Mouse (Mus musculus) lung, adult 2 months (tissue): Measurements from ENCODE around the gene Meis2. TPM values are rescaled to one million over a fixed set of nuclear protein-coding genes. Genes with fewer than 3 reads are reported as not detected.

Experiments used
- DNase-seq: peaks from one replicate; pipeline ENCODE4 v3.0.0; 2022
- H3K4me1 ChIP-seq: fragments of 200-500 bp; 2 replicates; pipeline ENCODE4 v1.6.1; 2011; ENCODE audit warnings: low read length; ENCODE audit not compliant: control insufficient read depth, insufficient read depth
- H3K4me3 ChIP-seq: fragments of 200-500 bp; replicated peaks from 2 replicates; pipeline ENCODE3; 2011; ENCODE audit warnings: low read depth, mild to moderate bottlenecking, control low read depth, low read length; ENCODE audit errors: extremely low read depth
- CTCF ChIP-seq: fragments of 200-500 bp; IDR thresholded peaks from 2 replicates; pipeline ENCODE4 v1.5.1; 2011; ENCODE audit warnings: mild to moderate bottlenecking, low read length, control low read depth; ENCODE audit not compliant: insufficient read depth
- POLR2A ChIP-seq: fragments of 200-500 bp; IDR thresholded peaks from 2 replicates; pipeline ENCODE4 v1.6.1; 2011; ENCODE audit warnings: low read depth, mild to moderate bottlenecking, control low read depth, low read length, borderline replicate concordance; ENCODE audit errors: extremely low read depth
- WGBS: fragments of 180-500 bp; shearing (Covaris S2); methylation state at CpG from one replicate; pipeline ENCODE4 v1.1.7; 2018; 5-methylcytosine and 5-hydroxymethylcytosine counted together
- polyA plus RNA-seq: library from polyadenylated mRNA; depleted of rRNA; stranded (reverse); fragments of >200 nt; gene quantifications from 2 replicates; pipeline ENCODE4 v1.2.3, GENCODE M21; 2012

Gene Meis2
- polyA plus RNA-seq, 1 experiment: 22.6 TPM

GRCm38 (mm10) chr2:115943044-115943443 lies 122.6 kb downstream of the Meis2 start:
- no peaks in the 10 kb centered on the region; the same call in 1 of the 2 replicates for H3K4me1 ChIP-seq
- 68% methylated on average over 8 of the region's 8 CpGs for WGBS
- TF ChIP-seq POLR2A (no peak), CTCF (no peak)

GRCm38 (mm10) chr2:115939849-115940248 lies 125.8 kb downstream of the Meis2 start:
- H3K4me3 ChIP-seq: no peak overlapping the region
- 83% methylated on average over 5 of the region's 5 CpGs for WGBS
- DNase-seq: no peak
- TF ChIP-seq POLR2A (no peak), CTCF (no peak)
- H3K4me1 ChIP-seq: no peaks in the 10 kb centered on the region; the same call in 1 of the 2 replicates

More at GRCm38 (mm10) chr2:115943044-115943443, 122.6 kb downstream of the Meis2 start:
- H3K4me3 ChIP-seq: no peak overlapping the region
- DNase-seq: no peak

- TF ChIP-seq CTCF (no peak), POLR2A (no peak)
- Histone ChIP-seq H3K4me1 (no peaks in the 10 kb centered on the region; the same call in 1 of the 2 replicates), H3K4me3 (no peak overlapping the region)
- DNase-seq: no peak
- WGBS: 59% methylated on average over 8 of the region's 8 CpGs
Measured at GRCm38 (mm10) chr2:115938926-115939563, 126.6 kb downstream of the Meis2 start.

GRCm38 (mm10) chr2:115938296-115938695 lies 127.3 kb downstream of the Meis2 start:
- TF ChIP-seq CTCF: no peak
- TF ChIP-seq POLR2A: no peak
- 73% methylated on average over 3 of the region's 3 CpGs for WGBS
- H3K4me3 ChIP-seq: no peak overlapping the region
- no peaks in the 10 kb centered on the region for H3K4me1 ChIP-seq
- no peak for DNase-seq

- TF ChIP-seq POLR2A (no peak), CTCF (no peak)
Measured at GRCm38 (mm10) chr2:115937896-115938295, 127.7 kb downstream of the Meis2 start.

GRCm38 (mm10) chr2:115936786-115937185 lies 128.9 kb downstream of the Meis2 start:
- no peak for DNase-seq
- TF ChIP-seq CTCF (no peak), POLR2A (no peak)
- WGBS: 58% methylated on average over 9 of the region's 9 CpGs
- H3K4me3 ChIP-seq: no peak overlapping the region
- H3K4me1 ChIP-seq: no peaks in the 10 kb centered on the region

More at GRCm38 (mm10) chr2:115937896-115938295, 127.7 kb downstream of the Meis2 start:
- no peaks in the 10 kb centered on the region for H3K4me1 ChIP-seq
- DNase-seq: no peak
- H3K4me3 ChIP-seq: no peak overlapping the region
- 76% methylated on average over 1 of the region's 1 CpGs for WGBS

- TF ChIP-seq POLR2A (no peak), CTCF (no peak)
- H3K4me3 ChIP-seq: no peak overlapping the region
- DNase-seq: no peak
- 89% methylated on average over 2 of the region's 2 CpGs for WGBS
- H3K4me1 ChIP-seq: no peaks in the 10 kb centered on the region
Measured at GRCm38 (mm10) chr2:115934299-115934698, 131.3 kb downstream of the Meis2 start.

- Histone ChIP-seq H3K4me3 (no peak overlapping the region), H3K4me1 (no peaks in the 10 kb centered on the region)
- 28% methylated on average over 2 of the region's 2 CpGs for WGBS
- no peak for TF ChIP-seq CTCF
- TF ChIP-seq POLR2A: no peak
- DNase-seq: no peak
Measured at GRCm38 (mm10) chr2:115933259-115933658, 132.4 kb downstream of the Meis2 start.

- no peak overlapping the region for H3K4me3 ChIP-seq
- DNase-seq: no peak
- WGBS: 81% methylated on average over 3 of the region's 3 CpGs
- TF ChIP-seq CTCF (no peak), POLR2A (no peak)
- no peaks in the 10 kb centered on the region; the same call in 1 of the 2 replicates for H3K4me1 ChIP-seq
Measured at GRCm38 (mm10) chr2:115925744-115926143, 139.9 kb downstream of the Meis2 start.

- TF ChIP-seq POLR2A (no peak), CTCF (no peak)
- Histone ChIP-seq H3K4me1 (no peaks in the 10 kb centered on the region; the same call in 1 of the 2 replicates), H3K4me3 (no peak overlapping the region)
- WGBS: 66% methylated on average over 6 of the region's 6 CpGs
- DNase-seq: no peak
Measured at GRCm38 (mm10) chr2:115924472-115924871, 141.2 kb downstream of the Meis2 start.
